Mouse (Mus musculus): ENCODE data around the gene Lrp6. TPM values are rescaled to one million over a fixed set of nuclear protein-coding genes. Genes with fewer than 3 reads are reported as not detected.

Gene Lrp6
- polyA plus RNA-seq, 1 experiment: 38.3 TPM

DNA sequence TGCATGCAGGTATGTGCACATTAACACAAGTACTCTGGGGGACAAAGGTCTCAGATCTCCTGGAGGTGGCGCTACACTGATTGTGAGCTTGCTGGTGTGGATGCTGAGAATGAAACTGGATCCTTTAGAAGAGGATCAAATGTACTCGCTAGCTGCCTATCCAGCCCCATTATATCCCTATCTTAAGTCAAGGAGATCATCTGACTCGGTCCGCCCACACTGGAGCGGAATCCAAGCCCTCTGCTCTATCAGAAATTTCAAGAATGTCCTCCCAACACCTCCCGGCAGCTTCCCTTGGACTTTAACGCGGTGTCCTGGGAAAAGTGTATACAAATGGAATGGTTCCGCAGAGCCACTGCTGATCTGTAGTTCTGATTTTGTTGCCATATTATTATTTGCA is 77.1 kb downstream of the Lrp6 start:
- no peak overlapping the region for H3K4me3 ChIP-seq (replicated peaks; ENCODE audit: extremely low read depth, low read depth, low read length)
- WGBS: 65% methylated on average over 9 of the region's 9 CpGs
- H3K4me1 ChIP-seq (ENCODE audit: control insufficient read depth, insufficient read depth, low read length): peaks cover 4% of the 10 kb centered on the region; the same call in 1 of the 2 replicates
- DNase-seq: no peak
- TF ChIP-seq CTCF (IDR thresholded peaks at IDR 0.05; ENCODE audit: insufficient read depth, low read length) (no peak), POLR2A (IDR thresholded peaks at IDR 0.05; ENCODE audit: borderline replicate concordance, extremely low read depth, low read depth, low read length) (no peak)

DNA sequence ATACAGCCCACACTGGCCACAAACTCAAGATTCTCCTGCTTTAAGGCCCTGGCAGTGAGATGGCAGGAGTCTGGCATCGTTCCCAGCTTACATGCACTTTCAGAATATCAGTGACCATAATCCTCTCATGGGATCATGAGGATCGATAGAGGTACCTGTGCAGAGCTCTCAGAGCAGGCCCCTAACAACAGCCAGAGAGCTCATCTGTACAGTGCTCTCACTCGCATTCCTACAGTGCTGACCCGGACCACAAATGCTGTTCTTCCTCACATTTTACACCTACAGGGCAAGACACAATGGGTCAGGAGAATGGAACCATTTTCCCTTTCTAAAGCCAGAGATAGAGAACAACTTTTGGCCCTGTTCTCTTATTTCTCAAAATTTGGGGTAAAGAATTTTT is 77.6 kb downstream of the Lrp6 start:
- 94% methylated on average over 4 of the region's 4 CpGs for WGBS
- peaks cover 4% of the 10 kb centered on the region; the same call in 1 of the 2 replicates for H3K4me1 ChIP-seq (ENCODE audit: control insufficient read depth, insufficient read depth, low read length)
- TF ChIP-seq CTCF (IDR thresholded peaks at IDR 0.05; ENCODE audit: insufficient read depth, low read length) (no peak), POLR2A (IDR thresholded peaks at IDR 0.05; ENCODE audit: borderline replicate concordance, extremely low read depth, low read depth, low read length) (no peak)
- no peak for DNase-seq
- H3K4me3 ChIP-seq (replicated peaks; ENCODE audit: extremely low read depth, low read depth, low read length): no peak overlapping the region

DNA sequence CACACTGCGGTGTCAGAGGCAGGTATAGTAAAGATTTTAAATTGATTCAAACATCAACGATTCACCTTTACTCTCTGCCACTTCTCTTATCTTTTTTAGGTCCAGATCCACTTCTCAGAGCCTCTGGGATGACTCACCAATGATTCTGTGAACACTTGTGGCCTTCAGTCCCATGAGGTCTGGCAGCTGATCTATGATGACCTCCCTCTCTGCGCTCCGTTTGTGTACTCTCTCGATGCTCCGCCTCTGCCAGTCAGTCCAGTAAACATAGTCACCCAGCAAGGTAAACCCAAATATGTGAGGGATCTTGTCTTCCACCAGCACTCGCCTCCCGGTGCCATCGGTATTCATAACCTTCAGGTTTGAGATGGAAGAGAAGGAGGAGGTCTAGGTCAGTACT is 80.4 kb downstream of the Lrp6 start:
- TF ChIP-seq POLR2A (IDR thresholded peaks at IDR 0.05; ENCODE audit: borderline replicate concordance, extremely low read depth, low read depth, low read length): no peak
- TF ChIP-seq CTCF (IDR thresholded peaks at IDR 0.05; ENCODE audit: insufficient read depth, low read length): no peak
- H3K4me1 ChIP-seq (ENCODE audit: control insufficient read depth, insufficient read depth, low read length): peaks cover 4% of the 10 kb centered on the region; the same call in 1 of the 2 replicates
- H3K4me3 ChIP-seq (replicated peaks; ENCODE audit: extremely low read depth, low read depth, low read length): no peak overlapping the region
- no peak for DNase-seq
- 90% methylated on average over 9 of the region's 9 CpGs for WGBS

DNA sequence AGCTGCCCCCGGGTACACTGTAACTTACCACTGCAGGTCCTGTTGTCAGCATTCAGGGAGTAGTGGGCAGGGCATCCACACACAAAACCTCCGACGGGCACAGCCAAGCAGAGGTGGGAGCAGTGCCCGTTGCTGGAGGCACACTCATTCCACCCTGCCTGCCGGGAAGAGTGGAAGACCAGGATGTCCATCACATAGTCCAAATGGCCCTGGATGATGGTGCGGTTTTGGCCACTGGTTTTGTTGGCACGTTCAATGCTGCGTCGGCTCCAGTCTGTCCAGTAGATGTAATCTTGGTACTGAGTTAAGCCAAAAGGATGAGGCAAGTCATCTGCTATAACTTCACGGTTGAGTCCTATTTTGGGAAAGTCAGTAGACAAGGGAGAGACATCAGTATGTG is 87.3 kb downstream of the Lrp6 start:
- TF ChIP-seq CTCF (IDR thresholded peaks at IDR 0.05; ENCODE audit: insufficient read depth, low read length): no peak
- TF ChIP-seq POLR2A (IDR thresholded peaks at IDR 0.05; ENCODE audit: borderline replicate concordance, extremely low read depth, low read depth, low read length): no peak
- Histone ChIP-seq H3K4me1 (ENCODE audit: control insufficient read depth, insufficient read depth, low read length) (peaks cover 3% of the 10 kb centered on the region; the same call in 1 of the 2 replicates), H3K4me3 (replicated peaks; ENCODE audit: extremely low read depth, low read depth, low read length) (no peak overlapping the region)
- 82% methylated on average over 10 of the region's 10 CpGs for WGBS
- no peak for DNase-seq

DNA sequence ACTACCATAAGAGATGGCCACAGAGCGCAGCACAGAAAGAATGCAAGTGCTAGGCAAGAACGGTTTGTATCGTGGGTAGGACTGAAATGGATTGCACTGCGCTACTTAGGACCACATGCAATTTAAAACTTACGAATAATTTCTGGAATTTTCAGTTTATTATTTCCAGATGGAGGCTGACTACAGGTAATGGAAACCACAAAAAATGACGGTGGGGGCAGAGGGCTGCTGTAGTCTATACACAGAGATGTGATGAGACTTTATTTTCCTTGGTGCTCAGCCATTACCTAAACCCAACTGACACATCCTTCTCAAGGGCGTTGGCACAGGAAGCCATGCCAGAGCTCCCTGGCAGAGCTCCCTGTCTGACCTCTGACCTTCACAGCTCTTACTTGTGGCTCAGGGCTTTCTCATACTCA is 93.6 kb downstream of the Lrp6 start:
- WGBS: 80% methylated on average over 7 of the region's 7 CpGs
- no peak for DNase-seq
- TF ChIP-seq POLR2A (IDR thresholded peaks at IDR 0.05; ENCODE audit: borderline replicate concordance, extremely low read depth, low read depth, low read length) (no peak), CTCF (IDR thresholded peaks at IDR 0.05; ENCODE audit: insufficient read depth, low read length) (no peak)
- Histone ChIP-seq H3K4me1 (ENCODE audit: control insufficient read depth, insufficient read depth, low read length) (peaks cover 11% of the 10 kb centered on the region), H3K4me3 (replicated peaks; ENCODE audit: extremely low read depth, low read depth, low read length) (no peak overlapping the region)

DNA sequence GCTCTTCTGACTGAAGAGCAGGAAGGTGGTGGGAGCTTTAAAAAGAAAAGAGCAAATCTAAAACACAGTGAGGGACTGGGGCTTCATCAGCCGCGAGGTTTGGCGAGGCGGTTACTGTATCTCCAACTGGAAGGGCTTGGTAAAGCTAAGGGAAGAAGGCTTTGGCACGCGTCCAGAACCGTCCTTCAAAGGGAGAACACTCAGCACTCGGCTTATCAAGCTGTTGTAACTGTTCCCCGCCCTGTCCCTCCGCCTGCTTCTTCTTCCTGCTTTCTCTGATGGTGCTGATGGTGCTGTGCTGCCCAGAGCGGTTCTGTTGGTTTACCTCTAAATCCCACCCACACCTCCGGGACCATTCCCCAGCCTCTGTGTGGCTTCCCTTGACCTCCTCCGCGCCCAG is 95.9 kb downstream of the Lrp6 start:
- TF ChIP-seq POLR2A (IDR thresholded peaks at IDR 0.05; ENCODE audit: borderline replicate concordance, extremely low read depth, low read depth, low read length) (no peak), CTCF (IDR thresholded peaks at IDR 0.05; ENCODE audit: insufficient read depth, low read length) (no peak)
- 29% methylated on average over 14 of the region's 14 CpGs for WGBS
- H3K4me1 ChIP-seq (ENCODE audit: control insufficient read depth, insufficient read depth, low read length): peaks cover 10% of the 10 kb centered on the region
- H3K4me3 ChIP-seq (replicated peaks; ENCODE audit: extremely low read depth, low read depth, low read length): no peak overlapping the region
- peak; percentile 55 for DNase-seq

DNA sequence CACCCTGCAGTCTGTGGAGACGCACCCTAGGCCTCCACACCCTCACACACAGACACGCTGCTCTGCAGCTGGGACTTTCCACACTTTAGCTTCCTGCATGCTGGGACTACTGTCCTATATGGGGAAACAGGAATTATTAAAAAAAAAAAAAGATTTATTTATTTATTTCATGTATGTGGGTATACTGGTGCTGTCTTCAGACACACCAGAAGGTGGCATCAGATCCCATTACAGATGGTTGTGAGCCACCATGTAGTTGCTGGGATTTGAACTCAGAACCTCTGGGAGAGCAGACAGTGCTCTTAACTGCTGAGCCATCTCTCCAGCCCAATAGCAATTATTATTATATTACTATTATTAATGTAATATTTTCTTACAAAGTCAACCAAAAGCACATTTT is 97.5 kb downstream of the Lrp6 start:
- 87% methylated on average over 2 of the region's 2 CpGs for WGBS
- TF ChIP-seq CTCF (IDR thresholded peaks at IDR 0.05; ENCODE audit: insufficient read depth, low read length) (no peak), POLR2A (IDR thresholded peaks at IDR 0.05; ENCODE audit: borderline replicate concordance, extremely low read depth, low read depth, low read length) (no peak)
- Histone ChIP-seq H3K4me1 (ENCODE audit: control insufficient read depth, insufficient read depth, low read length) (peaks cover 7% of the 10 kb centered on the region), H3K4me3 (replicated peaks; ENCODE audit: extremely low read depth, low read depth, low read length) (no peak overlapping the region)
- DNase-seq: no peak

DNA sequence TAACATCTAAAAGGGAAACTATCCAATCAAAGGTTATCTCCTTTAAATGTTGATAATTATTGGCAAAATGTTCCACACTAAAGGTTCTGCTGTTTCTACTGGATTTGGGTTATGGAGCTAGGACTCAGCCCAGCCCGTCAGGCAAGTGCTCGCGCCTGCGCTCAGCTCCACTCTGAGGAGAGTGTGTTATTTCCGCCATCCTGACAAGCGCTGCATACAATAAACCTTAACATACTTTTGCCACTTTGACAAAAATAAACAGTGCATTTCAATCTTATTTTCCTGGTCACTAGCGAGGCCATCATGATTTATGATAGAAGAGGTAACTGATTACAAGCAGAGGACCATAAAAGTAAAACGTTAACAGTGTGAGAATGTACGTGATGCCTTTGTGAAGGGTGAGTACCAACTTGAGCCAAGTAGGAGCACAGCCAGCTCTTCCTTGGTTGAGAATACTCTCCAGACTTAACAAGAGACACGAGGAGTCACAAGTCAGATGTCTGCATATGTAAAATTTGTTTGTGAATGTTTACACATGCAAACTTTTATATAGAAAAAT is 100.0 kb downstream of the Lrp6 start:
- WGBS: 82% methylated on average over 10 of the region's 10 CpGs
- Histone ChIP-seq H3K4me1 (ENCODE audit: control insufficient read depth, insufficient read depth, low read length) (0 out of 2 replicates have a peak, but pooled peaks cover 3% of the 10 kb centered on the region), H3K4me3 (replicated peaks; ENCODE audit: extremely low read depth, low read depth, low read length) (no peak overlapping the region)
- no peak for DNase-seq
- TF ChIP-seq POLR2A (IDR thresholded peaks at IDR 0.05; ENCODE audit: borderline replicate concordance, extremely low read depth, low read depth, low read length): no peak
- no peak for TF ChIP-seq CTCF (IDR thresholded peaks at IDR 0.05; ENCODE audit: insufficient read depth, low read length)

DNA sequence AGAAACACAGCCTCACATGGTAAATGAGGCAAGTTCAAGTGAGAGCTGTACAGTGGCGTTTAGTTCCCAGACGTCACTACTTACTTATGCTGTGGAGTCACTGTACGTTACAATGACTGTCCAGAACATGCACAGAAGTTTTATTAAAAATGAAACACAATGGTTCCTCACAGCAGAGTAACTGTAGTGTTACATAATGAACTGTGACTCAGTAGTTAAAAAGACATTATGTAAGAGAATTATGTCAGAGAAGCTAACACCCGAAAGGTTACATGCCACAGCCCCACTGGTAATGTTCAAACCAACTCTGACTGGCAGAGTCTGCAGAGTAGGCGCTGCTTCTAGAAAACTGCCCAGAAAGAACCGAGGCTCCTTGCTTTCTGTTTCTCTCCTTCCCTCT is 105.6 kb downstream of the Lrp6 start:
- no peaks in the 10 kb centered on the region; the same call in none of the 2 replicates for H3K4me1 ChIP-seq (ENCODE audit: control insufficient read depth, insufficient read depth, low read length)
- 68% methylated on average over 6 of the region's 6 CpGs for WGBS
- no peak for TF ChIP-seq POLR2A (IDR thresholded peaks at IDR 0.05; ENCODE audit: borderline replicate concordance, extremely low read depth, low read depth, low read length)
- DNase-seq: no peak
- H3K4me3 ChIP-seq (replicated peaks; ENCODE audit: extremely low read depth, low read depth, low read length): no peak overlapping the region

DNA sequence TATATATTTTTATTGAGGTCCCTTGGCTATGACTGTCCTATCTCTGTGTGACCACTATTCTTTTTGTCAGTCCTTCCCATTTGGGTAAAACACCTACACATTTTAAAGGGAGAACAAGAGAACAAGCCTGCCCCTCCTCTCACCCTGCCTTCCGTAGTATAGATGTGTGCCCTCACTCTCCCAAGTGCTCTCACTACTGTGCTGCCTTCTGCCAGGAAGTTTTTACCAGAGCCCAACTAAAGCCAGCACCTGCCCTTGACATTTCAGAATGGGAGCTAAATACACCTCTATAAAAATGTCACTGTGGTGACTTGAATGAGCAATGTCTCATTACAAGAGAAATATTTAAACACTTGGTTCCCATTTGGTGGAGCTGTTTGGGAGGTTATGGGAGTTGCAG is 108.4 kb downstream of the Lrp6 start:
- TF ChIP-seq POLR2A (IDR thresholded peaks at IDR 0.05; ENCODE audit: borderline replicate concordance, extremely low read depth, low read depth, low read length): no peak
- no peak for TF ChIP-seq CTCF (IDR thresholded peaks at IDR 0.05; ENCODE audit: insufficient read depth, low read length)
- WGBS: 77% methylated on average over 1 of the region's 1 CpGs
- no peak overlapping the region for H3K4me3 ChIP-seq (replicated peaks; ENCODE audit: extremely low read depth, low read depth, low read length)

More for the DNA sequence above, 108.4 kb downstream of the Lrp6 start:
- no peak for DNase-seq
- no peaks in the 10 kb centered on the region; the same call in none of the 2 replicates for H3K4me1 ChIP-seq (ENCODE audit: control insufficient read depth, insufficient read depth, low read length)

Measured in lung, adult 2 months (tissue).